Mouse (Mus musculus) spleen, postnatal 10 days (tissue): ENCODE data around the gene Erbb2.

ENCODE experiments used
- DNase-seq, 2 experiments: peaks; one replicate each; pipeline ENCODE4 v3.0.0; 2021 to 2022; ENCODE audit warnings: low spot score in 2 of 2

Erbb2 gene

DNA sequence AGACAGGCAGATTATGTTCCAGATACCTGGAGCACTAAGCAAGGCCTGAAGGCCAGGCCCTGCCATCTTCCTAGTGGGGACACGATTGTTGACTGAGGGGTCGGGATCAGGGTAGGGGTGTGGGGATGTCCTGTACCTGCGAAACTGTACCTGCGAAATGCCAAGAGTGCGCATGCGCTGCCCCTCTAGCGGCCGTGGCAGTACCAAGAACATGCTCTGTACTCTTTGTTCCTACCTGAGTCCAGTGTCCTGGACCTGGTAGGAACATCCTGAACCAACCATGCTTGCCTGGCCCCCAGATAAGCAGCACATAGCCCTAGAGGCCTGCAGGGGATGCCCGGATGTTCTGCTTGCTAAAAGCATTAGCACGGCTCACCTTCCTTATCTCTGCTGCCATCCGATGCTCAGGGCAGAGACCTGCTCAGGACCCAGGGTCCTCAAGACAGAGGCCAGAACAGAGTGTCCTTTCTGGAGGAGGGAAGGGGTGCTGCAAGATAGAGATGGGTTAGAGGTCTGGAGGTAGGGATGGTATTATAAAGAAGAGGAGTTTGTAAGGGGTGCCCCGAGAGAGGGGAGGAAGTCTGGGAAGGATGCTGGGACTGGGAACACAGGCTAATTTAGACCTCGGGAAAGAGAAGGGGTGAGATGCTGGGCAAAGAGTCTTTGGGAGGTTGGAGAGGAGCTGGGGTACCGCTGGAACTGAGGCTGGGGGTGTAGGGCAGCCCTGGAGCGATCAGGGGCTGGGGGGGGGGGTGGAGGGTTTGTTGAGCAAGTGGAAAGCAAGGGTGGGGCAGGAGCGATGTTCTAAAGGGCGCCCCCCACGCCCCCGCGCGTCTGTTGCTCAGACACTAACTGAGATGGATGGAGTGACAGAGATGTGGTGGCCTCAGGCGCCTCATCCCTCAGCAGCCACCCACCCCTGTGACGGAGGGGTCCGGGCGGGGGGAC, 26.4 kb upstream of the Erbb2 start, which contains the start of gene Pnmt:
TSS of gene Pnmt (plus strand) at position 813 of the 948 bp plus-strand sequence.
- no peak for DNase-seq

DNA sequence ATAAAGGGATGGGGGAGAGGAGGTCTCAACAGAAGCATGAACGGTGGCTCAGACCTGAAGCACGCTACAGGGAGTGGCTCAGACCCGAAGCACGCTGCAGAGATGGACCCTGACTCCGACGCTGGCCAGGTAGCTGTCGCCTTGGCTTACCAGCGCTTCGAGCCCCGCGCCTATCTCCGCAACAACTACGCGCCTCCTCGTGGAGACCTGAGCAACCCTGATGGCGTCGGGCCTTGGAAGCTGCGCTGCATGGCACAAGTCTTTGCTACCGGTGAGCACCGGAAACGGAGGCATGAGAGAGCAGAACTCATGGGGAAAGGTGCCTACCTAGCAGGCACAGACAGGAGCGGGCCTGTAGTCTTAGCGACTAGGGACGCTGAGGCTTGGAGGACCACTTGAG, 25.7 kb upstream of the Erbb2 start:
- peak in 1 of 2 experiments; percentile 15 for DNase-seq

DNA sequence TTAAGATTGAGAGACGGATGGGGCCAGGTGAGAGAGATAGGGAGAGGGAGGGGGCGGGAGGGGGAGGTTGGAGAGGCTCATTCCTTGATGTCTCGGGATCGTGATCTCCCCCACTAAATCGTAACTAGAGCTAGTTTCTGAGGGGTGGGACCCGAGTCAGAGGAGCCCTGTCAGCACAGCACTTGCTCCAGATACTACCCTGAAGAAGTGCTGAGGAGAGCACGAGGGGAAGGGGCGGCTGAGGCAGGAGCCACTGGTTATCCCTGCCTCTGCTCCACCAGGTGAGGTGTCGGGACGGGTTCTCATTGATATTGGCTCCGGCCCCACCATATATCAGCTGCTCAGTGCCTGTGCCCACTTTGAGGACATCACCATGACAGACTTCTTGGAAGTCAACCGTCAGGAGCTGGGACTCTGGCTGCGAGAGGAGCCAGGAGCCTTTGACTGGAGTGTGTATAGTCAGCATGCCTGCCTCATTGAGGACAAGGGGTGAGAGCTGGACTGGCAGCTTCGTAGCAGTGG, 25.2 kb upstream of the Erbb2 start:
- no peak for DNase-seq

DNA sequence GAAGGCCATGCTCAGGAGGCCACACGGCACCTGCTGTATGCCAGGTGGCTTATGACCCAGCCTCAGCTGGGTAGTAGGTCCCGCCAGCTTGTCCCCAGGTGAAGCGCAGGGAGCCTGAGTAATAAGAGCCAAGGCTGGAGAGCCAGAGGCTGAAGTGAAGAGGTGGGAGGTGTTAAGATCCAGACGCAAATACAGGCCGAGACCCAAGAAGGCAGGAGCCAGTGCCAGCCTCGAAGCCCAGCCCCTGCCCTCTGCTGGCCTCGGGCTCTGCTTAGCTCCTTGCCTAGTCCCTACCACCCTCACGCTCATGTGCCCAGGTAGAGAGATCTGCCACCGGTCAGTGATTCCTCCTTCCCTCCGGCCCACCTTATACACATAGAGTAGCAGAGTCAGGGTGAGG, 24.0 kb upstream of the Erbb2 start:
- peak in 1 of 2 experiments; percentile 11 for DNase-seq

DNA sequence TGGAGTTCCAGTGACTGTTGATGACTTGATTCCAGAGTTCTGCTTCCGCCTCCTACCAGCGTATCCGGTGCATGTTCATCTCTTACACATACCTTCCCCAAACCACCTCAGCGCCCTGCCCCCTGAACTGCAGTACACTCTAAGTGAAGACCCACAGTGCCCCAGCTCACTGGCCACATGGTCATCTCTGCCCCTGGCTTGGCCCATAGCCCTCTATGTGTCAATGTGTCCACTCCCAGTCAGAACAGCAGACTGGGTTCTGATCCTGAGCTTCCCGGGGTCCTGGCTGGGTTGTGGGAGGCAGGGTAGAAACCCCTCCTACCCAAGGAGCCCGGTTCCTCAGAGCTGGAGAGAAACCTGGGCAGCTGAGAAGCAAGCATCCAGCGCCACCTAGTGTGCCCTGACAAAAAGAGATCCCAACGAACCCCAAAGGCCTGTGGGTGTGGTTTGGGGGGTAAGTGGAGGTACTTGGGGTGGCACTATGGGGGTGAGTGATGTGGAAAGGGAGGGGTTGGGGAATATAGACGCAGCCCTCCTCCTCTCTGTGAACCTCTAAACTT, 23.0 kb upstream of the Erbb2 start:
- peak in 1 of 2 experiments; percentile 73 for DNase-seq

DNA sequence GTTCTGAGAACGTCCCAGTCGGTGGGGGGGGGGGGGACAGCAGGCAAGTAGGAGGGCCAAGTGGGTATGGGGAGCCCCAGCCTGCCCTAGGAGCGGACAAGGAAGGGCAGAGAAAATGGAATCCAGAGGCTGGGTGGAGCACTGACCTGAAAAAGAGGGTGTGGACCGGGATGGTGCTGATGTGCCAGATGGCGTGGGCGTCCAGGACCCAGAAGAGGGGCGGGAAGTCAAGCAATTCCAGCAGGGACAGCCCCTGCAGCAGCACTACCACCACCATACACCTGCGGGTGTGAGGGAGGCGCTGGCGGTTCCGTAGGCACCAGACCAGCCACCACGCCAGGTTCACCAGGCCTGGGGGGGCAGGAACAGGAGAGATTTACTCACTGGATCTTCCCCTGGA, 22.1 kb upstream of the Erbb2 start:
- DNase-seq, result no peak

DNA sequence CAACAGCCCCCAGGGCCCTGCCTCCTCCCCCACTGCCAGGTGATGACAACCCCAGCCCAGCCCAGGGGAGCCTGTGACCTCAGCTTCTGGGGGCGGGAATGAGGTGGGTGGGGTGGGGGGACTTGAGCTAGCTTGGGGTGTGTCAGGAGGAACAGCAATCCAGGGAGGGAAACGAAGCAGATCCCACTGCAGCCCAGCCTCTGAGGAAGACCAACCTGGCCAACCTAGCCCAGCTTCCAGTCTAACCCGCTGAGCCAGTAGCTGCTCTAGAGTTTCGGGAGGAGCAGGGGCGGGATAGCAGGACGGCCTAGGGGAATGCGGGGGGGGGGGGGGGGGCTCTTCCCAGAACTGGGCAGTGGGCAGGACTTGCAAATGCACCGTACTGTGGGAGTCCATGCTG, 20.2 kb upstream of the Erbb2 start:
- DNase-seq, result no peak

DNA sequence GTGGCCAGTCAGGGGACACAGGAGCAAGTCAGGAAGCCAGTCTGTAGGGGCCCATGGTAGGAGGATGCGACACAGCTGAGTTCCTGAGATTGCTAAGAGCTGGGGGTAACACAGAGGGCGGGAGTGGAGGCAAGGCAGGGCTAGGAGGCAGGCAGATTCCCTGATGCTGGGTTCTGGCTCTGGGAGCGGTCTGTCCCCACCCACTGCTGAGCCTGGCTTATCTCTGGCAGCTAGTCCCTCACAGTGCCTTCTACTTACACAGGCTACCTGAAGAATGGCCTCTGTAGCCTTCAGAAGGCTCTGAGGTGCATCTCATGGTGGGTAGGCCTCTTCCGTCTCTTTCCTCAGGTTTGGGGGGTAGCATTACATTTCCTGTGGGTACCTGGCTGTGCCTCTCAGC, 19.6 kb upstream of the Erbb2 start:
- DNase-seq, result peak; percentile 33 to 55

DNA sequence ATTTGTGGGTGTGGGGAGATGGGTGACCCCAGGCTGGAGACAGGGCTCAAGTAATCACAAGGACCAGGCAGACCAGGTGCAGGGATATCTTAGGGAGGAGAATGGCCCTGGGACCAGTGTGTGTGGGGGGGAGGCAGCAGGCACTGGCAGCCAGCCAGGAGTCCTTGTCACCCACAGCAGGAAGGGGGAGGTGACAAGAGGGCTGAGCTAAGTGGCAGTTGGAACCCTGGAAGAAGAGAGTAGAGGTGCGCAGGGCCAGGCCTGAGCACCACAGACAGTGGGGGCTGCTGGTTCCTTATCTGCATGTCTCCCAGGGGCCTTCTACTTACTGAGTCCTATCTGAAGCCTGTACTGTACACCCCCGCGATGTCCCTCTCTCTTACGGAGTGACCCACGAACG, 19.0 kb upstream of the Erbb2 start:
- DNase-seq, result peak; percentile 53 to 78

DNA sequence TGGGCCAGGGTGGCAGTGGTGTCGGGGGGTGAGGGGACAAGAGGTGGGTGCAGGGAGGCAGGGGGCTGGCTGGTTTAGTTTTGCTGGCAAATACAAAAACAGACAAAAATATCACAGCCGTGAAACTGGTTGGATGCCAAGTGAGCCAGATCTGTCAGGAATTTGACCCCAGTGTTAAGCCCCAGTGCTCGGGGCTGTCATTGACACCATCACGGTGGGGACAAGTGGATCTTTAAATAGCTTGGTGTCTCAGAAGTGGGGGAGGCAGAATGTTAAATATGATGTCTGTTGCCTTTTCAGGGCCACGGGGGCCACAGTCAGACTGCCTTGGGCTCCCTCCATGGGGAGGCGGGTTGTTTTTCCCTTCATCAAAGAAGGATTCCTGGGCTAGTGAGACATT, 18.0 kb upstream of the Erbb2 start:
- no peak for DNase-seq

DNA sequence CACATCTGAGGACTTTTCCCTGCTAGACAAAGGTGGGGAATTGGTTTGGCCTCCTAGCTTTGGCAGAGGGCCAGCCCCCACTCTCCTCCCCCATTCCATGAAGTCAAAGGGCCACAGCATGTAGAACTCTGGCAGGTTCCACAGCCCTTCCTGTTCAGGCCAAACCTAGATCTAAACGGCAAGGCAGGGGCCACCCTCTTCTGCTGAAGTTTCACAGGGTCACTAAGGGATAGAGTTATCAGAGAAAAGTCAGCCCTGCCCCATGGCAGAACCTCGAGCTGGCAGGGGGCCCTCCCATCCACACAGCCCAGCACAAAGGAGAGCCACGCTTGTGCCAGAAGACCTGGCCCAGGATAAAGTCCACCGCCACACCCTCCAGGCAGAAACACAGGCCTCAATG, 17.2 kb upstream of the Erbb2 start:
- peak in 1 of 2 experiments; percentile 42 for DNase-seq

DNA sequence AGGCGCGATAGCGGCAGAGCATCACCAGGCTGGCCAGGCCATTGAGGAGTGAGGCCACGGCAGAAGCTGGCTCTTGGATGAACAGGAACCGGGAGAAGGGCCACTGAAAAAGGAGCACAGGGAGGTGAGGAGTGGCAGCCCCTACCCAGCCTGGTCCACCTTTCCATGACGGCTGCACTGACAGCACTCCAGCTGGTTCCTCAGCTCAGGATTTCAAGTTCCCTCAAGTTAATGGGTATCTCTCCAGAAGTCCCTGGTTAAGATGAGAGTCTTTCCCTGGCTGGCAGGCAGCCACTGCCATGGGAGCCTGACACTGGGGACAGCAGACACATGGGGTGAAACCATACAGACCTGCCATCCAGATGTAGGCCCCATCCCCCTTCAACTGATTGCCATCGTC, 14.3 kb upstream of the Erbb2 start:
- DNase-seq, result no peak

DNA sequence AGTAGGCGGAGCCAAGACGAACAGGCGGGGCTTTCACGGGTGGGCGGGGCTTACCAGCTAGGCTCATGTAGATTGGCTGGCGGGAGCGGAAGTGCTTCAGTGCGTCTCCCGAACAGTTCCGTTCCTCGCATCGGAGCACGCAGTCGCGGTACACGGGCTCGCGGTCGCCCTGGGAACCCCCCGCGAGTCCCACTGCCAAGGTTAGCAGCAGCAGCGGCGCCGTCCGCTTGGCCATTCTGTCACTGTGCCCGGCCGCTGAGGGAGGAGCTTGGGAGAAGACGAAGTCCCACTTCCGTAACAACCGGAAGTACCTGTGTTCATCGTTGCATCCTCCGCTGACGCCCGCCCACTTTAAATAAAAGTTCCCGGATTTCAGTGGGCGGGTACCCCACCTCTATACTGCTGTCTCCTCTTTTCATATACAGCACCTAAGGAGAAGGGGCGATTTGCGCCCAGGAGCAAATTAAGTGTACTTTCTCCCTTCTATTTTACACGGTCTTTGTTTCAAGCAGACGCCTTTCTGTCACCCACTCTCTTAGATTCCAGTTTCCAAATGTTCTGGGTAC, 12.0 kb upstream of the Erbb2 start, which contains the start of gene Pgap3:
TSS of gene Pgap3 (minus strand) at position 330 of the 566 bp plus-strand sequence.
- DNase-seq, result peak; percentile 86 to 89

DNA sequence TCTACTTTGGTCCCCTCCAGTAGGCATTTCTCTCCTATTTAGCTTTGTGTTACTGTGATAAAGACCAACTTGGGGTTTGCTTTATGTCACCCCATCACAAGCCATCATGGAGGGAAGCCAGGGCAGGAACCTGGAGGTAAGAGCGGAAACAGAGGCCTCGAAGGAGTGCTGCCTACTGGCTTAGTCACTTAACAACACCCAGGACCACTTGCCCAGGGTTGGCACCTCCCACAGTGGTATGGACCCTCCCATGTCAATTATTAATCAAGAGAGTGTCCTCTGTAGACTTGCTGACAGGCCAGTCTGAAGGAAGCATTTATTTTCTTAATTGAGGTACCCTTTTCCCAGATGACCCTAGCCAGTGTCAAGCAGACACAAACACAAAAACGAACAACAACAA, 11.5 kb upstream of the Erbb2 start:
- DNase-seq, result no peak

DNA sequence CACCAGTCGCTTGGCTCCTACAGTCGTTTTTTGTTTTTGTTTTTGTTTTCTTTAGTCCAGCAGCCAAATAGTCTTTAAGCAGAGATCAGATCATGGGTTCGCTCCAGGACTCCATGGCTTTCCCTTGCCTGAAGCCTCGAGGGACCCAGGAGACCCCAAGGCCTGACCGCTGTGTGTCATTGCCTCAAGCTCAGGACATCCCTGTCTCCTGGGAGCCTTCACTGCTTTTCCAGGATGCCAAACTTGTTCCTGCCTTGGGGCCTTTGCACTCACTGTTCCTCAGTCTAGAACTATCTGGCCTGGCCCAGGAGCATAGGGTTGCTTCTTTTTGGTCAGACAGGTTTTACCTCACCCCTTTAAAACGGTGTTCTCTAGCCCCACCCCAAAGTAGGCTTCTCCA, 5.6 kb upstream of the Erbb2 start:
- DNase-seq, result no peak

DNA sequence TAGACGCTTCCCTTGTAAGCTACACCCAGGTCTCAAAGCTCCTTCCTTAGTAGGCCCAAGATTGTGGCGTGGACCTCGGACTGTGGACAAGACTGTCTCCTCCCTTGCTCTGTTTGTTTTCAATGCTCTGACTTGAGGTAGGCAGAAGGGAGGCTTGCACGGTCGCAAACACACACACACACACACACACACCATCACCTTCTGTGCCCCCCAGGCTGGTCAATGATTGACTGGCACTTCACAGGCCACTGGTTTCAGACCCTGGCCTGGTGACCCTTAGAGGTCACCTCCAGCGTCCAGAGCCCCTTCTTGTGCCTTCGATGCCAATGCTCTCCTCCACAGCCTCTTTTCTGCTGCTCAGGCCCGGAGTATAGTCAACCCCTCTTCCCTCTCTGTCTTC, 3.4 kb upstream of the Erbb2 start:
- no peak for DNase-seq

DNA sequence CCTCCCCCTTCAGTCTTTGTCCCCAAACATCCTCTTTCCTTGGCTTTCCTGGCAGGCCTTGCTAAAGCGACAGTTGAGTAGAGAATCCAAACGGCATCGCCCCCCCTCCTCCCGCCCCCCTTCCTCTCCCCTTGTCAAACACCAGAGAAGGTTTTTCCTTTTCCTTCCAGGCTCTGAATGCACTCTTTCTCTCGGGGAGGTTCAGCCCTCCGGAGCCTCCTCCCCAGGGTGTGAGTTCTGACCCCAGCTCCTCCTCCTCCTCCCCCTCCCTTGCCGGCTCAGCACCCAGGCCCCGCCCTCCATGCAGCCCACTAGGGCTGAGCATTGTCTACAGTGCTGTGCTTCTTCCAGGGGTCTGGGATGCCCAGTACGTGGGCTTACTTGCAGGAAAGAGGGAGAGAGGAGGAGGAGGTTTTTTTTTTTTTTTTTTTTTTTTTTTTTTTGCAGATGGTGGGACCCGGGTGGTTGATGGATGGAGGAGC, 2.9 kb upstream of the Erbb2 start:
- DNase-seq, result no peak

DNA sequence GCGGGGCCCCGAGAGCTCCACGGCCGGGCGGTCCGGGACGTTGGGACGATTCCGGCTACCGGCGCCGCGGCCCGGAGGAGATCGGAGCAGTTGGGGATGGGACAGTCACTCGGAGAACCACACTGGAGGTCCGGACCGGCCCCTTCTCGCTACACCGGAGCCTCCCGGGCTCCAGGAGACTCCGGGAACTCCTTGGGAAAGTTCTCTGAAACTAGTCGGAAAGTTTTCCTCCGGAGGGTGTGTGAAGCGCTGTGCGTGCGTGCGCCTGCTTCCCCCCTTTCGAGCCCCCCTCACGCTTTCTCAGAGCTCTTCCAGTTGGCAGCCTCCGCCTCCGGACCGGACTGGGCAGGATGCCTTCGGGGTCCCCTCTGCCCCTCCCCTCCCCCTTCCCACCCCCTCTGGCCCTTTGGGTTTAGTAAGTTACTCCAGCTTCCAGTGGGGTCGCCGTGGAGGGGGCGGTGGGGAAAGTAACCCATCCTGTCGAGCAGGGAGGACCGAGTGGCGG, 579 bp downstream of the Erbb2 start:
- no peak for DNase-seq

DNA sequence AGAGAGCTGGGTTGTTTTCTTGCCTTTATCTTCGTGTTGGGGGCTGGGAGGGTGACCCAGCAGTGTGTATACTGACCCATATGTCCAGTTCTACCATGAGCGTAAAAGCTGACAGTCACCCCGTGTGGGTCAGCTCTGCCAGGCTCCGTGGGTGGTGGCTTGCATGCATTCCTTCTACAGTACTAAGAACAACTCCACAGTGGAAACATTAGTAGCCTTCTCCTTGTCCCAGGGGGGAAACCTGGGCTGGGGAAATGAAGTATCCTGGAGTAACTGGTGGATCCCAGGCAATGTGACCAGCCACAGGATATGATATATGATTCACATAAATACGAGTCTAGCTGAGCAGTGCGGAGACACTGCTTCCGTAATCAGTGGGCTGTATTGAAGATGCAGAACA, 1.5 kb downstream of the Erbb2 start:
- DNase-seq, result no peak

DNA sequence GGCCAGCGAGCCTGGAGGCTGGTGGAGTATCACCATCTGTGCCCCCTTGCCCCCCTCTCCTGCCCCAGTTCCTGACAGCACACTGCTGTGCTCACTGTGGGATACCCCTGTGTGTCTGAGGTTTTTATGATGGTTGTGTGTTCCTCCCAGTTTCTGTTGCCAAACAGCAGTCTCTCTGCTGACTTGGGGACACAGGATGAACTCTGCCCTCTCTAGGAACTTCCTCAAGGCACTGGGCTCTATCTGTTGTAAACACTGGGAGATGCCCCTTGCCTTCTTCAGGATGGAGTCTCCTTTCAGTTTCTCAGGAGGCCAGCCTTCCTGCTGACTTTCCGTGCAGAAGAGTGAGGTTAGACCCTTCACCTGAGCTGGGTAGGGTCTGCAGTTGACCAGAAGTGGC, 1.9 kb downstream of the Erbb2 start:
- DNase-seq, result no peak

DNA sequence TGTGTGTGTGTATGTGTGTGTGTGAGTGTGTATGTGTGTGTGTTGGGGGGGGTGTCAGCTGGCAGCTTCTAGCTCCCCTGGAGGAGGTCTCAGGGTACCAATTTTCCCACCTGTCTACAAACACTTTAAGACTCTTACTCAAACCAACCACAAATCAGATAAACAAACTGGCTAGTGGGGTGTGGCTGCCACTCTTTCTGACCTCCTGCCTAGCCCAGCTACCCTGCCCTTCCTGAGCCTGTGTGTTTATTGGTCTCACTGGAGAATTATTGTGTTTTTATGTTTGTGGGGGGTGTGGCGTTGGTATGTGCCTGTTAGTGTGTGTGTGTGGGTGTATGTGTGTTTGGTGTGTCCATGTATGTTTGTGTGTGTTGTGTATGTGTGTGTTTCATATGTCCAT, 4.8 kb downstream of the Erbb2 start:
- no peak for DNase-seq

DNA sequence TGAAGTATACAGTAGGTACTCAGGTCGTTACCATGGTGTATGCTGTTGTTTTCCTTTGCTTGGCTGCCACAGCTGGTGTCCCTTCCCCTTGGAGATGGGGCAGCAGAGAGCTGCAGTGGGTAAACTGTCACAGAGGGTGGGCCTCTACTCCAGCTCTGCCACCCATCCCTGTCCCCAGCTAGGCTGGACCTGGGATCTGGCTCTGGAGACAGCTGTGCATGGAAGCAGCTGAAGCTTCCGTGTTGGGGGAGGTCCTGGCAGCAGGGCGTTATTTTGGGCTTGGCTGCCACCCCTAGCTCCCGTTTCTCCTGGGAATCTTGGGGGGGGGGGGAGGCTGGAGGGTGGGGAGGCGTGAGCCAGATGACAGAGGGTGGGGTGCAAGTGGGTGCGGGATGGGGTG, 6.0 kb downstream of the Erbb2 start:
- no peak for DNase-seq
